22 mouse cellular contexts compared by ENCODE assay signal in genomic region chr2:144783190-144783589, GRCm38 (mm10). TPM values are rescaled to one million over a fixed set of nuclear protein-coding genes. Genes with fewer than 3 reads are reported as not detected.
"Had no signal": no experiment of that assay in that cellular context is flagged by ENCODE, and none has a peak within 500 bp of the region (broad histone marks: within the 10 kb centered on the region; RNA-seq: fewer than 3 reads in every experiment).

No protein-coding gene starts in this region.

- H3K4me2 ChIP-seq: intestine, embryonic 15.5 days; limb, embryonic 12.5 days; limb, embryonic 15.5 days; liver, embryonic 11.5 days; midbrain, embryonic 13.5 days; neural tube, embryonic 13.5 days; stomach, embryonic 15.5 days had no signal

- H3K4me3 ChIP-seq: intestine, embryonic 15.5 days; layer of hippocampus, adult 2 months; limb, embryonic 12.5 days; limb, embryonic 15.5 days; megakaryocyte, embryonic 14.5 days; midbrain, embryonic 10.5 days; midbrain, embryonic 13.5 days; myocyte; neural tube, embryonic 13.5 days; stomach, embryonic 15.5 days had no signal

- H3K36me3 ChIP-seq: intestine, embryonic 15.5 days; limb, embryonic 12.5 days; limb, embryonic 15.5 days; midbrain, embryonic 10.5 days; midbrain, embryonic 13.5 days; neural tube, embryonic 13.5 days; stomach, embryonic 15.5 days had no signal

- ATAC-seq: intestine, embryonic 15.5 days; liver, postnatal 0 days; midbrain, embryonic 13.5 days; midbrain, embryonic 16.5 days had no signal

- H3K9me3 ChIP-seq: intestine, embryonic 15.5 days; limb, embryonic 12.5 days; limb, embryonic 15.5 days; megakaryocyte, embryonic 14.5 days; midbrain, embryonic 10.5 days; midbrain, embryonic 13.5 days; neural tube, embryonic 13.5 days; stomach, embryonic 15.5 days had no signal

- H3K27me3 ChIP-seq: intestine, embryonic 15.5 days; limb, embryonic 12.5 days; limb, embryonic 15.5 days; megakaryocyte, embryonic 14.5 days; midbrain, embryonic 13.5 days; neural tube, embryonic 13.5 days; stomach, embryonic 15.5 days had no signal

- H3K4me1 ChIP-seq: intestine, embryonic 15.5 days; limb, embryonic 12.5 days; limb, embryonic 15.5 days; megakaryocyte, embryonic 14.5 days; midbrain, embryonic 10.5 days; midbrain, embryonic 13.5 days; stomach, embryonic 15.5 days had no signal

- H3K9ac ChIP-seq: intestine, embryonic 15.5 days; limb, embryonic 12.5 days; limb, embryonic 15.5 days; liver, embryonic 14.5 days; liver, postnatal 0 days; midbrain, embryonic 13.5 days; neural tube, embryonic 13.5 days; stomach, embryonic 15.5 days had no signal

- H3K27ac ChIP-seq: intestine, embryonic 15.5 days; layer of hippocampus, adult 2 months; limb, embryonic 12.5 days; limb, embryonic 15.5 days; liver, embryonic 14.5 days; midbrain, embryonic 10.5 days; midbrain, embryonic 13.5 days; neural tube, embryonic 13.5 days; stomach, embryonic 15.5 days had no signal

- DNase-seq: layer of hippocampus, adult 9-11 months; liver, postnatal 0 days; retina, postnatal 1 day; right cerebral cortex, postnatal 25 days; spleen, adult 18-20 months; thymus, postnatal 25 days had no signal

RNA-seq across cellular contexts. Expression of gene Scp2d1, which starts 40.3 kb away (rescaled TPM):
- polyA plus RNA-seq: intestine, embryonic 15.5 days; kidney, embryonic 16.5 days; large intestine, adult 2 months; limb, embryonic 12.5 days; limb, embryonic 15.5 days; liver, embryonic 11.5 days; liver, embryonic 14.5 days; liver, postnatal 0 days; midbrain, embryonic 10.5 days; midbrain, embryonic 13.5 days; midbrain, embryonic 16.5 days; myocyte; neural tube, embryonic 13.5 days; stomach, embryonic 15.5 days; thymus, postnatal 0 days had no signal
